Comparison of ENCODE assay signal across 8 mouse cellular contexts in the genomic region with DNA sequence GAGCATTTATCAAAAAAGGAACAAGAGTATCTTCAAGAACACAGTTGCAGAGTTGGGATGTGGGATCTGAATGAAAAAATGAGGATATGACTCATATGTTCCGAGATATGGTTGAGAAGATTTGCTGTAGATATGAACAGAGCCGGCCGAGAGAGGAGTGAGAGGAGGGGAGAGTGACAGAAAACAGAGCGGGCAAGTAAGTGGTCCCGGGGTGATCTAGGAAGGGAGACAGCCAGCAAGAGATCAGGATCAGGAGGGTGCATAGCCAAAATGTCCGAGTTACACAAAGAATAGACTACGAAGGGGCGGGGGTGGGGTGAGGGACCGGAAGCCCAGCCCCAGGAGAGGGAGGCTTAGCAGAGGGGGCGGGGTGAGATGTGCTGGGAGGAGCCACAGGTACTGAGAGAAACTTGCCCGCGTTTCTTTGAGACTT.
A peak's percentile ranks its signal among the peaks of the same experiment; 100 is the strongest.
DNase-seq lines count a peak whose midpoint lies in the region; ATAC-seq and TF ChIP-seq lines count a peak whose summit lies in the region.

No protein-coding gene starts in this region.

- 40% methylated on average over 12 of the region's 12 CpGs for WGBS in hindbrain, embryonic 16.5 days

- peak; percentile 93 for ATAC-seq in CD4-positive, CD25-positive, alpha-beta regulatory T cell, adult 4 months
- ATAC-seq in hindbrain, embryonic 16.5 days = no peak

- DNase-seq in adrenal gland, adult (ENCODE audit: inconsistent age in 2 of 2, low spot score in 1 of 2) = peak; percentile 36 to 61
- DNase-seq in adrenal gland, adult 8-10 months = no peak
- DNase-seq in embryo, embryonic 11 days = peak; percentile 52
- peak; percentile 43 for DNase-seq in lung, postnatal 25 days (ENCODE audit: low spot score)
- no peak for DNase-seq in c-Kit-positive CD71-positive TER-119-positive erythroid progenitor cells, embryonic 14.5 days (ENCODE audit: low spot score)

- no peak overlapping the region for H3K27ac ChIP-seq in hindbrain, embryonic 16.5 days (ENCODE audit: low read depth, low read length)
- no peak overlapping the region for H3K27ac ChIP-seq in testis, adult 2 months (ENCODE audit: control insufficient read depth, insufficient read depth, low read depth, low read length)

- no peaks in the 10 kb centered on the region for H3K9me3 ChIP-seq in hindbrain, embryonic 16.5 days (ENCODE audit: control insufficient read depth, low read length)

- H3K4me1 ChIP-seq in hindbrain, embryonic 16.5 days (ENCODE audit: control insufficient read depth, insufficient read depth, low read depth, low read length) = peaks cover 2% of the 10 kb centered on the region; the same call in 1 of the 2 replicates
- H3K4me1 ChIP-seq in testis, adult 2 months (ENCODE audit: control insufficient read depth, insufficient read depth, low read length) = peaks cover 3% of the 10 kb centered on the region; the same call in 1 of the 2 replicates

- TF ChIP-seq POLR2A in testis, adult 2 months (IDR thresholded peaks at IDR 0.05; ENCODE audit: control insufficient read depth, low read depth, low read length) = no peak

- no peaks in the 10 kb centered on the region for H3K27me3 ChIP-seq in hindbrain, embryonic 16.5 days (replicated peaks; ENCODE audit: control insufficient read depth, insufficient read depth, low read length)
- H3K27me3 ChIP-seq in testis, adult 2 months (ENCODE audit: control insufficient read depth, insufficient read depth, low read length) = no peaks in the 10 kb centered on the region

- H3K4me2 ChIP-seq in hindbrain, embryonic 16.5 days (ENCODE audit: low read length) = peak overlapping the region; percentile 41

- no peak overlapping the region for H3K9ac ChIP-seq in hindbrain, embryonic 16.5 days (ENCODE audit: low read depth, low read length)

- no peak for TF ChIP-seq CTCF in testis, adult 2 months (IDR thresholded peaks at IDR 0.05; ENCODE audit: control insufficient read depth, insufficient read depth, insufficient replicate concordance, low read depth, low read length)

- no peaks in the 10 kb centered on the region for H3K36me3 ChIP-seq in hindbrain, embryonic 16.5 days (ENCODE audit: control insufficient read depth, insufficient read depth, low read length)
- no peaks in the 10 kb centered on the region for H3K36me3 ChIP-seq in testis, adult 2 months (ENCODE audit: control insufficient read depth, insufficient read depth, low read length)

- no peak overlapping the region for H3K4me3 ChIP-seq in hindbrain, embryonic 16.5 days (ENCODE audit: low read length)
- peak overlapping the region; percentile 46 for H3K4me3 ChIP-seq in testis, adult 2 months (ENCODE audit: control insufficient read depth, low read depth, low read length)

Comparison
In these comparisons a context has a peak if more than half of its experiments do, and no peak if none do; other contexts are left out.
1. DNase-seq: peak in adrenal gland, adult (2 of 2), embryo, embryonic 11 days (single experiment) and lung, postnatal 25 days (single experiment); none in adrenal gland, adult 8-10 months (single experiment) and c-Kit-positive CD71-positive TER-119-positive erythroid progenitor cells, embryonic 14.5 days (single experiment).